Mouse (Mus musculus) mouse trophoblast stem cell (cell line): Measurements from ENCODE around the gene Uspl1.

Experiments used
- in situ Hi-C, 2 experiments: fragments of 300-500 bp; cut with MseI, MboI; formaldehyde crosslinking; loops; 2 replicates in 1 of 2; 3 replicates in 1 of 2; pipeline ENCODE4 v1.15.1; 2025

Uspl1 gene

GRCm38 (mm10) chr5:149211041-149211440 lies 26.9 kb downstream of the Uspl1 start:
- in situ Hi-C loops: no loop called here

- in situ Hi-C loops: no loop called here
These were observed 28.7 kb downstream of the Uspl1 start for GRCm38 (mm10) chr5:149212806-149213205.

DNA sequence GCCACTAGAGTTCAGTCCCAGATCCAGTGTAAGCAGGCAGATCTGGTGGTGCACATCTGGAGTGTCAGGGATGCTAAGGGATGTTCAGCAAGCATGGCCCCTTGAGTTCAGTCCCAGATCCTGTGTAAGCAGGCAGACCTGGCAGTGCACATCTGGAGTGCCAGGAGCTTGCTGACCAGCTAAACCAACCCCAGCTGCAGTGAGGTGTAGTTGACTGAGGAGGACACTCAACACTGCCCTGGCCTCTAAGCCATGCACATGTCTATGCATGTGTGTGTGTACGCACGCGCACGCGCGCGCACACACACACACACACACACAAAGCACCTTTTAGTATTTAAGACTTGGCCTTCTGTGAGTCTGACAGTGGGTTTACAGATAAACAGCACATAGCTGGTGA lies 31.4 kb downstream of the Uspl1 start:
- in situ Hi-C loops: no loop called here

- in situ Hi-C loops: no loop called here
These were observed 33.6 kb downstream of the Uspl1 start for GRCm38 (mm10) chr5:149217524-149218357.

DNA sequence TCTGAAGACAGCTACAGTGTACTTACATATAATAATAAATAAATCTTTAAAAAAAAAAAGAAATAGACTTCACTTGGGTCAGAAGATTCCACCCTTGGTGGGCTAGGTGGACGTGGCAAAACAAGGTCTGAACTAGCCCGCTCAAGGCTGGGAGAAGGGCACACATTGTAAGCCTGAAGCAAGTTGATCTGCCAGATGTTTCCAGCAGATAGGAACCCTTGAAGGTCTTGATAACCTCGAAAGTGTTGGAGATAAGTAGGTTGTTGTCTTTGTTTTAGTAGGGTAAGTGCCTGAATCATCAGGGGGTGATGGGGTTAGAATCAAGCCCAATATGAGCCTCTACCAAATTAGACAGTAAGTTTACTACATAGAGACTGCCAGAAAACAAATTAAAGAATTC lies 35.3 kb downstream of the Uspl1 start:
- in situ Hi-C loops: no loop called here

- in situ Hi-C loops: no loop called here
These were observed 37.2 kb downstream of the Uspl1 start for GRCm38 (mm10) chr5:149221355-149221754.

GRCm38 (mm10) chr5:149224666-149225065 lies 40.5 kb downstream of the Uspl1 start:
- in situ Hi-C loops: no loop called here

- in situ Hi-C loops: no loop called here
These were observed 44.8 kb downstream of the Uspl1 start for GRCm38 (mm10) chr5:149228700-149229618.

GRCm38 (mm10) chr5:149229619-149230339 lies 45.6 kb downstream of the Uspl1 start:
- in situ Hi-C loops: no loop called here

- in situ Hi-C loops: no loop called here
These were observed 50.9 kb downstream of the Uspl1 start for GRCm38 (mm10) chr5:149235002-149235401.

- in situ Hi-C loops: no loop called here
These were observed 53.2 kb downstream of the Uspl1 start for GRCm38 (mm10) chr5:149237221-149237950.

DNA sequence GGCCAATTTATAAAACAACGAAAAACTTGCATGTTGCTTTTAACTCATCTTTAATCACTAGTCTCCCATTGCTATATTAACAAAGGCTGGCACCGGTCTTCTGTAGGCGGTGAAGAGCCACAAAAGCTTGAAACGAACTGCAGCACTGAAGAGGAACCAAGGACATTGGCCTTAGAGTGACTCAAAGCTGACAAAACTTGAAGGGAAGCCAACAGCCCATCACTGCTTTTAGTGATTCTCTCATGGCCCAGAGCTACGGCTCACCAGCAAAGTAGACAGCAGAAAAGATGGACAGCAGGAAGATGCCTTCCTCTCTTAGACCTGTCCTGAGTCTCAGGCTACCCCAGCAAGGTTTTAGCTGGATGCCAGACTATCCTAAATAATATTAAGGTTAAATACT lies 58.3 kb downstream of the Uspl1 start:
- in situ Hi-C loops: no loop called here

DNA sequence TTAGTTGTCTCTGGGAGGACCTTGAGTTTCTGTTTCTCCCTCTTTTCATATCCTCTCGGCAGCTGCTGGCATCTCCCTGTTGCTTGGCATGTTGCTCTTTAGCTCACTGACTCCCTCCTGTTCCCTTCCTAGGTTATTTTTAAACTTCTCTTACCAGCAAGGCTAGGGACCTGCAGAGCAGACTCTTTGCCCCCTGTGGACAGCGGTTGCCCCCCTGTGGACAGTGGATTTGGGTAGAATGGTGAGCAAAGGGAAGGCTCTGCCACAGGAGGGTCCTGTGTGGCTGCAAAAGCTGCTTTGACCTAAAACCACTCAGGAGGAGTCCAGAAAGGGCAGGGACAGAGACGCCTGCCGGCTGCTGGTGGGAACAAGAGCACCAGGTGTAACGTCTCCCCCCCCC lies 58.9 kb downstream of the Uspl1 start:
- in situ Hi-C loops: no loop called here

- in situ Hi-C loops: no loop called here
These were observed 61.3 kb downstream of the Uspl1 start for GRCm38 (mm10) chr5:149245391-149245964.

DNA sequence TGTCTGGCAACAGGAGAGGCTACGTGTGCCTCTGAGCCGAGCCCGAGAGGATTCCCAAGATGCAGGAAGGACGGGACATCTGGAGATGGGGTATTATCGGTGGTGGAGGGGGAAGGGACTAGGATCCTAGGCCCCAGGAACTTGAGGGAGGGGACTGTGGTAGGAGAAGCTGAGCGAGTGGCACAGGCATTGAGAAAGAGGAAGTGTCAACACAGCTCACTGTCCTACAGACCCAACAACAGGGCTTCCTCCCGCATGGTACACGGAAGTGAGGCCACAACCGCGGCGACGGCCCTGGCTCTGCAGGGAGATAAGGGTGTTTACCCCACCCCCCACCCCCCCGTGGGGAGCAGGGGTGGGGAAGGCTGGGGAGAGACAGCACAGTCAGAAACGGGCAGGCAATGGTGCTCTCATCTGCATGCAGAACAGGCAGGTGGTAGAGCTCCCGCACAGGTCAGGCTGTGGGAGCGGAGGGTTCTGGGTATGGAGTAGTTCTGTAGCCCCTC lies 61.9 kb downstream of the Uspl1 start:
- in situ Hi-C loops: no loop called here

- in situ Hi-C loops: no loop called here
These were observed 63.1 kb downstream of the Uspl1 start for GRCm38 (mm10) chr5:149247047-149247904.

GRCm38 (mm10) chr5:149252303-149252702 lies 68.2 kb downstream of the Uspl1 start:
- in situ Hi-C loops: no loop called here

GRCm38 (mm10) chr5:149253491-149253890 lies 69.3 kb downstream of the Uspl1 start:
- in situ Hi-C loops: no loop called here

DNA sequence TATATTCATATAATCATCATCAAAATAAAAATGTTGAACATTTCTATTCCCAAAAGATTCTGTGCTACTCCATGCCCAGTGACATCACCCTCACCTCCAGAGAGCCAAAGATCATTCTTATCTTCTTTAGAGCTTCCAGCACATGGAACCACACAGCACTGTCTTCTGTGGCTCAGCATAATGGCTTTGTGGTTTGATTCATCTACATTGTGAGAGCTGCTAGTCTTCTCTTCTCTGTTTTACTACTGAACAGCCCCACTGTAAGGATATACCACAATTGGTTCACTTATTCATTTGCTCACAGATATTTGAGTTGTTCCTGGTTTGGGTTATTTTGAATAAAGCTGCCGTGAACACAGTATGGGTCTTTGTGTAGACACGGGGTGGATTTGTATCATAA lies 71.4 kb downstream of the Uspl1 start:
- in situ Hi-C loops: no loop called here
